Mouse (Mus musculus) subcutaneous adipose tissue, adult 2 months (tissue): ENCODE results near the gene Zfp970. TPM values are rescaled to one million over a fixed set of nuclear protein-coding genes. Genes with fewer than 3 reads are reported as not detected.

ENCODE experiments used
- polyA plus RNA-seq: library from polyadenylated mRNA; depleted of rRNA; stranded (reverse); fragments of >200 nt; gene quantifications from 2 replicates; pipeline ENCODE4 v1.2.3, GENCODE M21; 2012; ENCODE audit warnings: low replicate concordance; rRNA removed

The Zfp970 gene
- polyA plus RNA-seq = 13.2 and 28.9 TPM in 2 replicates

GRCm38 (mm10) chr2:177464676-177465075 lies at the start of gene Zfp970:
Zfp970 (plus strand) TSS chr2:177464733.

GRCm38 (mm10) chr2:177498067-177498466 lies 33.5 kb downstream of the Zfp970 start, which contains the start of gene Gm14403:
Gm14403 (plus strand) TSS chr2:177498215.

Other genes with a start within 250 kb of the Zfp970 start
- not detected in 2 replicates for gene Gm14409, start 197.7 kb upstream of the Zfp970 start, polyA plus RNA-seq
- gene Gm14412, start 140.4 kb upstream of the Zfp970 start, polyA plus RNA-seq = 0.19 TPM in 1 of 2 replicates, not detected in the other
- gene Gm14418, start 66.4 kb upstream of the Zfp970 start, polyA plus RNA-seq = 3.8 and 5.6 TPM in 2 replicates
- 3.6 and 9.2 TPM in 2 replicates for gene Gm14403, start 33.5 kb downstream of the Zfp970 start, polyA plus RNA-seq
- not detected in 2 replicates for gene Gm14406, start 113.5 kb downstream of the Zfp970 start, polyA plus RNA-seq